Mouse (Mus musculus) gonadal fat pad, adult 2 months (tissue): ENCODE results near the gene Gsk3a. TPM values are rescaled to one million over a fixed set of nuclear protein-coding genes. Genes with fewer than 3 reads are reported as not detected.

Experiments used
- DNase-seq: peaks from one replicate; pipeline ENCODE4 v3.0.0-alpha.2; 2012; ENCODE audit warnings: low read depth
- polyA plus RNA-seq: library from polyadenylated mRNA; depleted of rRNA; stranded (reverse); fragments of >200 nt; gene quantifications from 2 replicates; pipeline ENCODE4 v1.2.3, GENCODE M21; 2012

Gene Gsk3a
- polyA plus RNA-seq, 1 experiment, result 120 TPM

DNA sequence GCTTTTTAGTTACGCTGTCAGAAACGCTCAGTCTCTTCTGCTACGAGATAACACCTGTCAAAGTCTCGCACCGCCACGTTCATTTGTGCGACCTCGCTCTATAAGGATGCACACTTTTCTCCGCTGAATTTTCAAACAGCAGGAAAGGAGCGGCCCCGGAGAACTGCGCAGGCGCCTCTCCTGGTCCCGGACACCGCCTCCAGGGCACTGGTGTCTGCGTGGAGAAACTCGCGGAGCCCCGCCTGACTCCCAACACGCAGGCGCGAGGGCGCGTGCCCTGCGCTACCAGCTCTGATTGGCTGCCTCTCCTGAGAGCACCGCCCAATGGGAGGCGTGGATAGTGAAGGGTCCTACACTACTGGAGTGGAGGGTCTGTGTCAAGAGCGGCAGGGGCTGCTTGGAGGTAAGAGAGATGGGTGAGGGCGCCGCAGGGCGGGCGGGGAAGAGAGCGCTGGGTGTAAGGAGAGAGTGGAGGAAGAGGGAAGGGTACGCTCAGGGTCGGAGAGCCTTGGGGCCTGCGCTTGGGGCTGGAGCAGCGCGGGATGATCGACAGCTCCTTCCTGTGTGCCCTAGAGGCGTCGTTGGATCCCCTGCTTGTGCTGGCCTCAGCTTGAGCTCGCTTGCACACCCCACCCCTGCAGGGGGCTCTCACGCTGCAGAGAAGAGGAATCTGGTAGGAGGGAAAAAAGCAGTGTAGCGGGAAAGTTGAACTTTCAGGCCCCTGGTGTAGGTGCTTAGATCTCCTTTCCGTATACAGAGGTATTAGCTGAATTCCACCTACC lies 16.4 kb downstream of the Gsk3a start, which contains the start of gene Zfp526:
Gene Zfp526 (plus strand): TSS at position 324 of the 782 bp plus-strand sequence.
- no peak for DNase-seq

DNA sequence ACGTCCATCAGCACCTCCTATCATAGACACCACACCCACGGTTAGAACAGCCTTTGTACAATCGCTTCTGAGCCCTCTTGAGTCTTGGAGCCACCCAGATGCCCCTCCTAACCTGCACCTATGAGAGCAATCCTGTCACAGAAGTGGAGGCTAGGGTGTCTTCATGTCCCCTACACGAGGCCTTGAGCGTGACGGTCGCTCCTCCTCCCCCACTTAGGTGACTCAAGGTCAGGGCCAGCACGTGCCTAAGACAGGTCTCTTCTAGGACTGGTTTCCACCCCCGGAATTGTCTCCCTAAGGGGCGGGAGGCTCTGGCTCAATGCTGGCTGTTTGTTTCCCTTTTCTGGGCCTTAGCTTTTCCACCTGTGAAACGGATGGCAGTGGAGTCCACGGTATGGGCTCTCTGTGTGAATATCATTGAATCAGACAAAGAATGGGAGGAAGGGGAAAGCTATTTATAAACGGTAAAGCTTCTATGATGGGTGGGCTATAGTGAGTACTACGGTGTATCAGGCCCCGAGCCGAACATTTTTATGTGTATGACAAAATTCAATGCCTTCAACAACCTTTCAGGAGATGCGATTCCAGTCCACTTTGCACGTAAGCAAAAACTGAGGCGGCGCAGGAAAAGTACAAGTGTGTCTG lies 17.1 kb downstream of the Gsk3a start, which contains the start of gene Dedd2:
Gene Dedd2 (minus strand): TSS at position 159 of the 645 bp plus-strand sequence.
- DNase-seq, result no peak

DNA sequence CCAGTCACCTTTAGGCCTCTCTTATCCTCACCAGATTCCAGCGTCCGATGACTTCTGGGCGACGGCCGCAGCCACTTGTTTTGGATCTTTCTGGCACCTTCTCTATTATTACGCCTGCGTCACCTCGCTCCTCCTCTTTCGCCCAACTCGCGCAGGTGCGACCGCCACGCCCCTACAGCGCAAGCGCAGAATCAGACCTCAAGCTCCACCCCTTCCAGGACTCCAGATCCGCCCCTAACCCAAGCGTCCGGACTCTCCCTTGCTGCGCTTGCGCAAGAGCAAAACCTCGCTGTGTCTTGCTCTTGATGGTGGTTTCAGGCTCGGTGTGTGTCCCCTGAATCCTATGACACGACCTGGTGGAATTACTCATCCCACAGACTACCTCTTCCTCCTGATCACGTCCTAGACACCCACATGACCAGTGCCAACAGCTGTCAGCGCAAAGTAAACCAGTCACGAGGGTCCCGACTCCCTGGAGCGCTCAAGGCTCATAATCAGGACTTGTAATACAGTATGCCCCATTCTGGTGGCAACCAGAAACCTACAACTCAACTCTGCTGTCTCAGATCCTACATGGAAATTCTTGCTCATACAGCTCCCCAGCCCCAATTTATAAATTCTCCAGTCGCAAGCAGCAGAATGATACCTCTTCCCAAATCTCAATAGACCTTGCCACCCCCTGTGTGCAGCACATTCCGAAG lies 17.7 kb downstream of the Gsk3a start:
- no peak for DNase-seq

DNA sequence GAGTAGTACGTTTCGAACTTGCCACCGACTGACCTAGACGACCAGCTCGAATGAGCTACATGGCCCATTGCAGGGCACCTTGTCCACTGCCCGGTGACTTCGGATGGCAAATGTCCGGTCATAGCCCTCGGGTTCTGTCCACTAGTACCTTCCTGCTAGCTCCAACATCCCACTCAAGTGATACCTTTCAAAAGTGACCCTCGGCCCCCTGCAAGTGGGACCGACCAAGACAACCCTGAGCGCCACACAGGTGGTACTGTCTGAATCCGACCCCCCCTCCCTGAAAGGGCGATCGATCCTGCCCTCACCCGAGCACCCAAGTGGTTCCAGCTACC lies 18.3 kb downstream of the Gsk3a start:
- no peak for DNase-seq

DNA sequence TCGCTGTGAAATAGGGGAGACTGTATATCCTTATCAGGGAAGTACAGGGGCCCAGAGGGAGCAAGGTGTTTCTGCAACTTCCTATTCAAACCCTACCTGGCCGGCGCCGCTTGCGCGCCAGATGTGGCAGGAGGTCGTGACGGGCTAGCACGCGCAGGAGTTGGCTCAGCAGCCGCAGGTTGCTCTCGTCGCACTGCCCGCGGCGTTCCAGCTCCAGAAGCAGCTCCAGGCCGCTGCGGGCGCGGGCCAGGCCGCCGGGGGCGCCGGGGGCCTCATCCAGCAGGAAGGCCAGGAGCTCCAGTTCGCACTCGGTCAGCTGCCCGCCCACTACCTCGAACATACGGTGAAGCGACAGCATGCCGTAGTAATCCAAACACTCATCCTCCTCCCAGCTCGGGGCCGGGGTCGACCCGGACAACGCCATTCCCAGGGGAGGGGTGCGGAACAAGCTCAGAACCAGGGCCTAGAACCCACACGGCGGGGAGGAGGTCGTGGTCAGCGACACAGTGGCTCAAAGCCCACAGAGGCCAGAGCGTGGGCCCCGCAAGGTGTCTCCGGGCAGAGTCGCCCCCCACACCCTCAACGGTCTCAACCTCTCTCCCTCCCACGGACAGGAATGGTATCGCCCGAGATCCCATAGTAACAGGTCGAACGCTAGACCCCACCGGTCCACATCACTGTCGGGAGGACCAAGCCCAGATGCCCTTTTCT lies 18.8 kb downstream of the Gsk3a start:
- DNase-seq, result no peak

DNA sequence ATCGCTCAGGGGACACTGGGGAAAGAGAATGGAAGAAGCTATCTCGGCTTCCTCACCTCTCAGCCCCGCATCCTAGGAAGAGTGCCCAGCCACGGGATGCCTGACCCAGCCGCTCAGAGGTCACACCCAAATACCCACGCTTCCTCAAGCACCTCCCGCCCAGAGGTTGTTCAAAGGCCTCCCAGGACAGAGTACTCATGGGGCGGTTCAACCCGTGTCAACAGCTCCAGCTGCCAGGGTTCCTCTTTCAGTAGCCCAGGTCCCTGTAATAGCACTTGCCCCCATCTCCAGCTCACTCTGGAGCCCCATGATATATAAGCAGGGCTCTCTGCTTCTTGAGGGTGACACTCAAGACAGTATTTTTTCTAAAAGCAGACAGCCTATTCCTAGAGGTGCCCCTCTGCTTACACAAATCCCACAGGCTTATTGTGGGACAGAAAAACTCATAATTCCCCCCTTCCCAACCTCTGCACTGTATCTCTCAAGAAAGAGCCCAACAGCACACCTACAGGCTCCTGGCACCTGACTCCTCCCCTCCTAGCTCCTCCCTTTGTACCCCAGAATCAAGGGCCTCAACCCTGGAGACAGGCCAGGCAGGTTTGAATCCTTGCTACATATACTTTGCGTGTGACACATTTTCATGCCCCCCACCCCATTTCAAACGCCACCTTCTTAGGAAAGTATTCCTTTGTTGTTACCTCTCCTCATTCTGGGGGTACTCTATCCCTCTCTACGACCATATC lies 19.8 kb downstream of the Gsk3a start:
- DNase-seq, result no peak

DNA sequence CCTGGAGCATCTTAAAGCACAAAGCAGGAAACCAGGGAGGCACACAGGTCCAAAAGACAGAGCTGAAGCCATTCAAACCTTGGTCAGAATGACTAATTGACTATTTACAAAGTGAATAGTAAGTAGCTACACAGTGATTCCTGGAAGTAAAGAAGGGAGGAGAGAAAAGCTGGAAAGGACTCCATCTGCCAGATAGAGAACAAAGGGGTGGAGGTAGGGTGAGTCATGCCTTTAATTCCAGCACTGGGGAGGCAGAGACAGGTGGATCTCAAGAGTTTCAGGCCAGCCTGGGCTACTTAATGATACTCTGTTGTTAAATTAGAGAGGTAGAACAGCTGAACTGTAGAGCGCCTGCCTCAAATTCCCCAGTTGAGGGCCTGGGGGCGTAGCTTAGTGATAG lies 23.5 kb downstream of the Gsk3a start:
- DNase-seq, result no peak

DNA sequence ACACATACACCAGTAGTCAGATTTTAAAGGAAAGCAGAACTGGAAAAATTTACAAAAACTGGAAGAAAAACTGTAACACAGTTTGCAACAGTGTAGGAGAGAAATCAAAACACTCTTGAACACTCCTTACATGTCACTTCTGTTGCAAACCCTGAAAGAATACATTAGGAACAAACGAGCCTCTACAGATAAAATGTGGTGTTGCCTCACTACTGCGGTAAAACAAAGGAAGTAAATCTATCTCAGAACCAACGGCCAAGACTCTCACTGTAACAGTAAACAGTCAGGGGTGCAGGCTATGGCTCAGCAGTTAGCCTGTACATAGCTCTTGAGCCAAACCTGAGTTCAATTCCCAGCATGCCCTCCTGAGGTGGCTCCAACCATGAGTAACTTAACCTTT lies 24.6 kb downstream of the Gsk3a start:
- no peak for DNase-seq

DNA sequence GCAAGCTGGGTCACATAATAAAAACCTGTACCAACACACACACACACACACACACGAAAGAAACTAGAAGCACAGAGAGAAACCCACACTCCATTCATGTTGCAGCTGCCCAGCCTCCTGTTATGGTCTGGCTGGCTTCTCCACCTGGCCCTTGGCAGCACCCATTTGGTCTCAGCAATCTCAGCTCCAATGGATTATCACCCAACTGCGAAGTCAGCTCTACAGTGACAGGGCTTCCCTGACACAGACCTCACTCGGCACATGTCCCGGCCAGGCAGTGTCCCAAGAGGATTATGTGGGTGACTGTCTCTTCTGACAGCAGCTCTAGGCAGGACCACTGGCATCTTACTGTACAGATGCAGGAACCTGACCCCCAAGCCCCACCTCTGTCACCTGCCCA lies 27.2 kb downstream of the Gsk3a start:
- DNase-seq, result no peak

DNA sequence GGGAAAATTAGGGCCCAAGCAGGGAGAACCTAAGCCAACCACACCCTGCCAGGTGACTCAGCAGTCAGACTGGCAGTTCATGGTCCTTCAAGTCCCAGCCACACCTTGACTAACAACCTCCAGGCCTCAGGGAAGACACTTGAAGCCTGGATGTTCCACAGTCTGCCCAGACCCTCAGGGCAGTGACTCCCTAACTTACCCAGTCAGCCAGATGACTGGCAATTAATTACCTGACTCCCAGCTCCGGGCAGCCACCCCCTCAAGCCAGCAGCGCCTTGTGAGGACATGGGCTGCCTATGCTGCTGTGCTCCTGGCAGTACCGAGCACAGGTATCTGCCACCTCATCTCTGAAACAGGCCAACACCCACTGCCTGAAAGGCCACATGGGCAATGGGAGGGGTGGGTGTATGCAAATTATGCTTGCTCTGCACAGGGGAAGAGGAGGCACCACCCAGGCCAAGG lies 28.5 kb downstream of the Gsk3a start:
- no peak for DNase-seq

DNA sequence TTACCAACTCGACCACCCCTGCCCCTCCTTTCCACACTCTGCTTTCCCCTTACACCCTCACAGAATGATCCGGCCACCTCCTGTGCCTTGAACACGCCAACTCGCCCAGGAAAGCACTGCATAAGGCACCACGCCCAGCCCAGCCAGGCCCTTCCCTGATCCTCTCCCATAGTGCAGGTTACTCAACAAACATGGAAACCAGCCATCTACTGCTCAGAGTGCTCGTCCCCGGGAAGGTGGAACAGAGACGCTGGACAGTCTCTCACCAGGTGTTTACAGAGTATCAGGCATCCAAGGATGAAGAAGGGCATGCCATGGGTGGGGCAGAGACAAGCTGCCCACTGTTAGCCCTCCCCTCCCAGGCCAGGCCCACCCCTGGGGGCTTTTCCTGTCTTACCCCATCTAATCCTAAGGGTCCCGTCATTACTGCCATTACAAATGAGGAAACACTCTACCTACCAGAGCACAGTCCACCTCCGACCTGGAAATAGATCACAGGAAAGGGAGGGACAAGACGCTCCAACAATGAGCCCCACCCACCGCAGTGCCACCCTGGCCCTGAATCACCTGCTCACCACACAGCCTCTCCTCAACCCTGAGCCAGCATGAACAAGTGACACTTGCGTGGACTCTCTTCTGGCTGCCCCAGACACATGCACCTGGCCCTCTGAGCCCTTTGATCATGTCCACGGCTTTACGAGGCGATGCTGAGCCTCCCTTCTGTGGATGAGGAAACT lies 31.4 kb downstream of the Gsk3a start:
- DNase-seq, result no peak

DNA sequence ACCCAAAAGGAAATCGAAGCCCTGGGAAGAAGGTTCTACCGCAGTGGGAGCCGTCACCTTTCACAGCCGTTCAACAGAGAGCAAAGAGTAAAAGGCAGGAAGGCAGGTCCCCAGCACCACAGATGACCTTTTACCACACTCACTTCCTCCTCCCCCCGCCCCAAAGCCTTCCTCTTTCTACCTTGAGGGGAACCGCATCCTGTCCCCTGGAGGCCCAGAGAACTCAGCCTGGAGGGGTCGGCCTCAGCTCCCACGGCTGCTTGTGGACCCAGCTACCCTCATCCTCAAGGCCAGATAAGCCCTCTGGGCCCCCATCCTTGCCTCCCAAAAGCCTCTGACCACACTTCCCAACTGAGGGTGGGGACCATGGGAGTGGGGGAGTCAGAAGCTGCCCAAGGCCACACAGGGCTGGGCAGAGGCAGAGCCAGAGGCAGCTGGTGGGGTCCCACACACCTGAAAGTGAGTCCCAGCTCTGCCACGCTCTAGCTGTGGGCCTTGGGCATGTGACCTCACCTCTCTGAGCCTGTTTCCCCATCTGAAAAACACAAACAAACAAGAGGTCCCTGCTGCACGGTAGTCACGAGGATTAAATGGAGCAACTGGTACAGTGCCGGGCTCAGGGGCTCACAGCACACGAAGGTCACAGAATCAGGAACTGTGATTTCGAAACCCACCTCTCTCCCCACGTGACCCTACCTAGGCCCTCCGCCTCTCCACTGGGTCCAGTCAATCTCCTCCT lies 32.1 kb downstream of the Gsk3a start:
- DNase-seq, result no peak

DNA sequence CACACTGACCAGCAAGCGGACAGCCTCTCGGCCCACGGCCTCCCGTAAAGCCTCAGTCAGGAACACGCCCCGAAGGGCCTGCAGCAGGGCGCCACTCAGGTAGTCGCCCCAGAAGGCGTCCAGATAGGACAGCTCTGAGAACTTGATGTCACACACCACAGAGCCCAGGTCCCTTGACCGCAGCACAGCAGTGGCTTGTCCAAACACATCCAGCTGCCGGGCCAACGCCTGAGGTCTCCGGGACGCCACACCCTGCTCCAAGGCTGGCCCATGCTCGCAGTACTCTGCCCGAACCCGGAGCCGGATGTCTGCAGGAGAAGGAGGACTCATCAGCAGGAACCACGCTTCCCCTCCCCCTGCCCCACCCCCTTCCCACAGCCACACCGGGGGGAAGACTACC lies 34.0 kb downstream of the Gsk3a start:
- no peak for DNase-seq

DNA sequence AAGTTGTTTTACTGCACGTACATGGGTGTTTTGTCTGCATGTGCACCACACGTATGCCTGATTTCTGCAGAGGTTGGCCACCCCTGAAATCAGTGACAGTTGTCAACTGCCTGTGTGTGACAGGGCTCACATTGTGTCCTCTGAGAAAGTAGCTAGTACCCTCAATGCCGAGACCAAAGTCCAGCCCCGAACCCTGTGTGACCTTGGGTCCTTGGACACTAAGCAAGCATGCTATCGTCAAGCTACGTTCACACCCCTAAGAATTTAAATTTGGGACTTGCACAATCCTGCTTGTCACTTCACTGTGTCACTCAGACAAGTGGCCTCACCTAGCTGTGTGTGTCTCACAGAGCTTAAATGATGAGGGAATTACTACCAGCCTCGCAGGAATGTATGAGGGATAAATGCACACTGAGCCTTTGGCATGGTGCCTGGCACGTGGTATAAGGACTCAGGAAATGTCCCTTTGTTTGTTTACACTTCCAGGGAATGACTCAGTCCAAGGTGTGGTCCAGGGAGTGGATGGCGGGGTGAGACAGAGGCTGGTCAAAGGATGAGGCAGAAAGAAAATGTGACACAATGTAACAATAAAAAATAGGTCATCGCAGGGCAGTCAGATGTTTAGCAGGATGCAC lies 40.1 kb downstream of the Gsk3a start:
- no peak for DNase-seq

DNA sequence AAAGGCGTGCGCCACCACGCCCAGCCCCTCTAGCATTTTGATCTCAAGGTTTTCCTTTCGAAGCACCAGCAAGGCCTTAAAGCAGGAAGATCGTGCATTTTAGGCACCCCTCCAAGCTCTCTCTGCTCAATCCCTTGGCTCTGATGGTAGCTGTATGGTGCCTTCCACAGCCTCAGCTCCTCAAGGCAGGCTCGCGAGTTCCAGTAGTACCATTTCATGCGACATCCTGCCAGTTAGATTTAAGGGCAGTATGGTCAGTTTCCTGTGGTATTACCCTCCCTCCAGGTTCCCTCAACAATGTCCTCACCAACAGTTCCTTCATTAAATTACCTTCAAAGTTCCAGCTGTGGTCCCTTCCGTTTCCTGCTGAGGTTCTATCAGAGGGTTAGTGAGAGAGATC lies 41.5 kb downstream of the Gsk3a start:
- DNase-seq, result no peak

DNA sequence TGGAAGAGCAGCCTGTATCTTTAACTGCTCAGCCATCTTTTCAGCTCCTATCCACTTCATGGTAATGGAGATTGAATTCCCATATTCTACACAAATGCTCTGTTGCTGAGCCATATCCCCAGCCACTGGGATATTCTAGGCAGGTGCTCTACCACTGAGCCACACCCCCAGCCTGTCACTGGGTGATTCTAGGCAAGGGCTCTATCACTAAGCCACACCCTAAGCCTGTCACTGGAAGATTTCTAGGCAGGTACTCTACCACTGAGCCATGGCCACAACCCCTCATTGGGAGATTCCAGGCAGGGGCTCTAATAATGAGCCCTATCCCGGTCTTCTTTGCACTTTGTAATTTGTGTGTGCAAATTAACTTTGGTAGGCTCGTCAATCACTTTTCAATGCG lies 42.5 kb downstream of the Gsk3a start:
- no peak for DNase-seq

DNA sequence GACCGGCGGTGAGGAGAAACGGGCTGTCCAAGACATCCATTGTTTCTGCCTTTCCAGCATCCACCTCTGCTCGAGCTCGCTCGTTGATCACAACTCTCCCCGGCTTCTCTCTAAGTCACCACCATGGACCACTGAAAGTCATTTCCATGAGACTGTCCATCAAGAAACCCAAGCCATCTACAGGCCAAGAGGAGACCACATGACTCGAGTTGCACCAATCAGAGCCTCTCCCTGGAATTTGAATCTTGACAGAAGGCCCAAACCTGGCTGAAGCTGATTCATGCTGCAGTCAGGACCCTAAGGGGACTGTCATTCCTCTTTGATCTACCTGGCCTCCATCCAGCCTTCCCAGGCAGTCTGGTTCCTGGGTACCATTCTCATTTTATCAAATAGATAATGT lies 45.5 kb downstream of the Gsk3a start:
- DNase-seq, result no peak

DNA sequence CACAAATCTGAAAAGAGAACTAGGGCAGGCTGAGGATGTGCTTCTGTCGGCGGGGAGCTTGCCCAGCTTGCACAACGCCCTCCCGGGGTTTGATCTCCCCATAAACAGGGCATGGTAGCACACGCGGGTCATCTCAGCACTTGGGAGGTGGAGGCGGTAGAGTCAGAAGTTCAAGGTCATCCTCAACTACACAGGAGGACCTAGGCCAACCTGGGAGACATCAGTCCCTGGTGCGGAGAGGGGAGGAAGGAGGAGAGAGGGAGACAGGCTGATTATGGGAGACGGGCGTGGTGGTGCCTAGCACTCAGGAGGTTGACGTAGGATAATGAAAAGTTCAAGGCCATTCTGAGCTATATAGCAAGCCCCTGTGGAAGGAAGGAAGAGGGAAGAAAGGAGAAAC lies 46.8 kb downstream of the Gsk3a start:
- DNase-seq, result no peak
